Mouse (Mus musculus): ENCODE data around the gene Ccdc155. TPM values are rescaled to one million over a fixed set of nuclear protein-coding genes. Genes with fewer than 3 reads are reported as not detected.

Gene Ccdc155
- polyA plus RNA-seq, 1 experiment from 2014 or later: 0.86 TPM

DNA sequence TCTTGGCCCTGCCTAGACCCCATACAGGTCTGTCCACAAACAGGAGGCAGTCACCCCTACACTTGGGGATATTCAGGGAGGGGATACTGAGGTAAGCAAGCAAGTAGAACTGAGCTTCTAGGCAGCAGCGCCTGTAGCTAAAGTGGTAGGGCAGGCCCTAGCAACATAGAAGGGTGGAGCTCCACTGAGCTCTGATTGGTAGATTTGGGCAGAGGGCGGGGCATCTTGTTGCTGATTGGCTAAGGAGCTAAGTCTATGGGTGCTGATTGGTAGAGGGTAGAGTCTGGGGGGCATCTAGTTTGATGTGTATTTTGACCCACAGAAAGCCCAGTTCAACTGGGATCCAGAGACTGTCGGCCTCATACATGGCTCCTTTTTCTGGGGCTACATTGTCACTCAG is 35.2 kb downstream of the Ccdc155 start:
- Histone ChIP-seq H3K9ac (replicated peaks; ENCODE audit: low read length) (no peak overlapping the region), H3K27me3 (ENCODE audit: insufficient read depth, low read length) (peaks cover 68% of the 10 kb centered on the region), H3K4me1 (ENCODE audit: insufficient read depth, low read length) (0 out of 2 replicates have a peak, but pooled peaks cover under 1% of the 10 kb centered on the region), H3K36me3 (ENCODE audit: insufficient read depth, low read length) (no peaks in the 10 kb centered on the region), H3K27ac (ENCODE audit: low read length) (no peak overlapping the region), H3K4me3 (ENCODE audit: low read length) (no peak overlapping the region), H3K9me3 (ENCODE audit: low read length) (peaks cover 19% of the 10 kb centered on the region), H3K4me2 (replicated peaks; ENCODE audit: low read depth, low read length) (no peak overlapping the region)
- no peak for ATAC-seq (ENCODE audit: low FRiP score, low TSS enrichment)
- WGBS: 91% methylated on average over 3 of the region's 3 CpGs

DNA sequence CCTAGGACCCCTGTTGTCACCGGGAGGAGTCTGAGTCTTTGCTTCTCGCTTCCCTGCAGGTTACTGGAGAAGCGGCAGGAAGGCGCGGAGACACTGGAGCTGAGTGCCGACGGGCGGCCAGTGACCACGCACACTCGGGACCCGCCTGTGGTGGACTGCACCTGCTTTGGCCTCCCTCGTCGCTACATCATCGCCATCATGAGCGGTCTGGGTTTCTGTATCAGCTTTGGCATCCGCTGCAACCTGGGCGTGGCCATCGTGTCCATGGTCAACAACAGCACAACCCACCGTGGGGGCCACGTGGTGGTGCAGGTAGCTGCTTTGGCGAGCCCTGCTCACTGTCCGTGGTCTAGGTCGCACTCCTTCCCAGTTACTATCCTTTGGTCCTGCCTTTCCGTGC is 36.0 kb downstream of the Ccdc155 start:
- WGBS: 5% methylated on average over 24 of the region's 24 CpGs
- Histone ChIP-seq H3K36me3 (ENCODE audit: insufficient read depth, low read length) (no peaks in the 10 kb centered on the region), H3K4me1 (ENCODE audit: insufficient read depth, low read length) (0 out of 2 replicates have a peak, but pooled peaks cover 5% of the 10 kb centered on the region), H3K9me3 (ENCODE audit: low read length) (peaks cover 19% of the 10 kb centered on the region), H3K4me2 (replicated peaks; ENCODE audit: low read depth, low read length) (no peak overlapping the region), H3K27me3 (ENCODE audit: insufficient read depth, low read length) (peaks cover 69% of the 10 kb centered on the region), H3K27ac (ENCODE audit: low read length) (no peak overlapping the region), H3K9ac (replicated peaks; ENCODE audit: low read length) (no peak overlapping the region), H3K4me3 (ENCODE audit: low read length) (peak overlapping the region; percentile 13; the same call in 1 of the 2 replicates)
- 0 out of 2 replicates have a peak, but pooled peaks have one; percentile 35 for ATAC-seq (ENCODE audit: low FRiP score, low TSS enrichment)

DNA sequence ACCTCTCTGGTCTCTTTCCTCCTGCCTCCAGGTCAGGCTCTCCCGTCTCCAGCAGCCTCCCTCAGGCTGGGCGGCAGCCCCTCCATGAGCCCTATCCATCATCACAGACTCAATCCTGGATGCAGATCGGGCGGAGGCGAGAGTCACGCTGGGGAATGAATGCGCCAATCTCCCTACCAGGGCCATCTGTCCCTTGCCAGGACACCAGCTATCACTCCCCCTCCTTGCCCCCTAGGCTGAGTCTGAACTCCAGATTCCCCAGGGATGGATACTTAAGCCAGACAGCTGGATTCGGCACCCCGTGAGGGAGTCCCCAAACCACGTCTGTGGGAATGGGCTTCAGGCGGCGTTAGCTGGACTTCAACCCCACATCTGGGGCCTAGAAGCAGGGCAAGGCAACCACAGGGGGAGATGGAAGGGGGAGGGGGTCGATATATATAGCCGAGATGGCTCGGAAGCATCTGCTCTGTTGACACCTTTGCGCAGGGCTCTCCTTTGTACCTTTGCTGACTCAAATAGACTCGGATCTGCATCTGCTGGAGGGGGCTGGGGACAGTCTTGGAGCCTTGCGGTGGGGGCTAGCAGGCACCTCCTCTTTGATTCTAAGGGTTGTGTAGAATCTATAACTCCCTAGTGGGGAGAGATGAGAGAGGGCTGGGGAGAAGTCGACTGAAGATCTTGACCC is 36.8 kb downstream of the Ccdc155 start:
- 3% methylated on average over 19 of the region's 19 CpGs for WGBS
- H3K4me1 ChIP-seq (ENCODE audit: insufficient read depth, low read length): 0 out of 2 replicates have a peak, but pooled peaks cover 5% of the 10 kb centered on the region
- no peak overlapping the region for H3K4me2 ChIP-seq (replicated peaks; ENCODE audit: low read depth, low read length)
- H3K27me3 ChIP-seq (ENCODE audit: insufficient read depth, low read length): peaks cover 76% of the 10 kb centered on the region
- no peak overlapping the region for H3K4me3 ChIP-seq (ENCODE audit: low read length)
- no peak overlapping the region for H3K27ac ChIP-seq (ENCODE audit: low read length)
- no peak for ATAC-seq (ENCODE audit: low FRiP score, low TSS enrichment)
- H3K36me3 ChIP-seq (ENCODE audit: insufficient read depth, low read length): no peaks in the 10 kb centered on the region
- H3K9ac ChIP-seq (replicated peaks; ENCODE audit: low read length): no peak overlapping the region
- H3K9me3 ChIP-seq (ENCODE audit: low read length): peaks cover 19% of the 10 kb centered on the region

DNA sequence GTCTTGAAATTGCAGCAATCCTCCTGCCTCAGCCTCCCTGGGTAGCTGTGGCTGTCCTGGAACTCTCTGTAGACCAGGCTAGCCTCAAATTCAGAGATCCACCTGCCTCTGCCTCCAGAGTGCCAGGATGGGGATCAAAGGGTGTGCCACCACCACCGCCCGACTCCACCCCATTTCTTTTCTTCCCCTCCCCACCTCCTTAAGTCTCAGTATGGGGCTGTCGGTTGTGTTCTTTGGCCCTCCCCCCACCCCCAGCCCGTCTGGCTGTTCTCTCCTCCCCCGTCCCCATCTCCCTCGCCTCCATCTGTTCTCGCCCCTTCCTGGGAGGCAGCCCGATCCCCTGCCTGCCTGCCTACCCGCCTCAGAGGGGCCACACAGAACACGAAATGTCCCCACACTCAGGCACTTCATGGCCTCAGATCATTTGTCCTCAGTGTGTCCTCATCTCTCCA is 37.7 kb downstream of the Ccdc155 start:
- H3K27me3 ChIP-seq (ENCODE audit: insufficient read depth, low read length): peaks cover 73% of the 10 kb centered on the region
- H3K4me2 ChIP-seq (replicated peaks; ENCODE audit: low read depth, low read length): no peak overlapping the region
- no peak overlapping the region for H3K9ac ChIP-seq (replicated peaks; ENCODE audit: low read length)
- no peak overlapping the region for H3K4me3 ChIP-seq (ENCODE audit: low read length)
- no peak for ATAC-seq (ENCODE audit: low FRiP score, low TSS enrichment)
- H3K27ac ChIP-seq (ENCODE audit: low read length): no peak overlapping the region
- H3K4me1 ChIP-seq (ENCODE audit: insufficient read depth, low read length): peaks cover 9% of the 10 kb centered on the region
- peaks cover 19% of the 10 kb centered on the region for H3K9me3 ChIP-seq (ENCODE audit: low read length)
- WGBS: 23% methylated on average over 9 of the region's 10 CpGs
- H3K36me3 ChIP-seq (ENCODE audit: insufficient read depth, low read length): no peaks in the 10 kb centered on the region

DNA sequence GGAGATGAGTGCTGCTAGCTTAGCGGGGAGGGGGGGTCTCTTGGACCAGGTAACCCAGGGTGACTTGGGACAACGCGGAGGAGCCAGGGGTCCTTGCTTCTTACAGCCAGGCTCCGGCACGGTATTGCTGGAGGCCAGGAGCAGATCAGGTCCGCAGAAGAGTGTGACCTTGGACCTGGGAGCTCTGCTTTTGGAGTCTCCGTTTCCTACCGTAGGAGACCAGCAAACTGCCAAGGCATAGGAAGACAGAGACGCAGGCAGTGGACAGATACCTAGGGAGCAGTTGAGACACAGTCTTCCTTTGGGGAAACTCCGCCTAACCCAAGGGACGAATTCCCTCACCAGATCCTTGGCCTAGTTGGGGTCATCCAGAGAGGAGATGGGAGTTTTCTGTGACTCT is 39.0 kb downstream of the Ccdc155 start:
- H3K36me3 ChIP-seq (ENCODE audit: insufficient read depth, low read length): 0 out of 2 replicates have a peak, but pooled peaks cover 1% of the 10 kb centered on the region
- peaks cover 19% of the 10 kb centered on the region for H3K9me3 ChIP-seq (ENCODE audit: low read length)
- no peak overlapping the region for H3K27ac ChIP-seq (ENCODE audit: low read length)
- H3K4me2 ChIP-seq (replicated peaks; ENCODE audit: low read depth, low read length): no peak overlapping the region
- H3K4me1 ChIP-seq (ENCODE audit: insufficient read depth, low read length): peaks cover 9% of the 10 kb centered on the region
- no peak overlapping the region for H3K9ac ChIP-seq (replicated peaks; ENCODE audit: low read length)
- WGBS: 50% methylated on average over 11 of the region's 11 CpGs
- peaks cover 69% of the 10 kb centered on the region for H3K27me3 ChIP-seq (ENCODE audit: insufficient read depth, low read length)
- no peak for ATAC-seq (ENCODE audit: low FRiP score, low TSS enrichment)
- H3K4me3 ChIP-seq (ENCODE audit: low read length): no peak overlapping the region

DNA sequence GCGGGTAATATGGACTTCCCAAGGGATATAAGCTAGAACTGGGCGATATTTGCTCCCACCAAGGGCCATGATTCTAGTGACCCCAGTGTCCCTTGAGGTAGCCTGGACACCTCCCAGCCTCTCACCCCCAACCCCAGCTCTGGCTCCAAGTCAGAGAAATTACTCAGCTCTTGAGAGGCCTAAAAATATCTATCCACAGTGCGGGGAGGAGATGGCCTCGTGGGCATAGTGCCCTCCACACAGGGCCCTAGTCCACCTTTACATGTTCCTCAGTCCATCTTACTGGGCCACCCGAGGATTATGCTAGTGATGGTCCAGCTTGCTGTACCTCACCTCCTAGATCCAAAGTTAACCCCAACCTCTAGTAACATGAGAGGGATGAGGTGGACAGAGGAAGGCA is 39.9 kb downstream of the Ccdc155 start:
- Histone ChIP-seq H3K4me3 (ENCODE audit: low read length) (no peak overlapping the region), H3K27me3 (ENCODE audit: insufficient read depth, low read length) (peaks cover 69% of the 10 kb centered on the region), H3K9me3 (ENCODE audit: low read length) (peaks cover 12% of the 10 kb centered on the region), H3K9ac (replicated peaks; ENCODE audit: low read length) (no peak overlapping the region), H3K36me3 (ENCODE audit: insufficient read depth, low read length) (peaks cover 9% of the 10 kb centered on the region; the same call in 1 of the 2 replicates), H3K27ac (ENCODE audit: low read length) (no peak overlapping the region), H3K4me2 (replicated peaks; ENCODE audit: low read depth, low read length) (no peak overlapping the region), H3K4me1 (ENCODE audit: insufficient read depth, low read length) (peaks cover 9% of the 10 kb centered on the region)
- WGBS: 60% methylated on average over 5 of the region's 5 CpGs
- no peak for ATAC-seq (ENCODE audit: low FRiP score, low TSS enrichment)

DNA sequence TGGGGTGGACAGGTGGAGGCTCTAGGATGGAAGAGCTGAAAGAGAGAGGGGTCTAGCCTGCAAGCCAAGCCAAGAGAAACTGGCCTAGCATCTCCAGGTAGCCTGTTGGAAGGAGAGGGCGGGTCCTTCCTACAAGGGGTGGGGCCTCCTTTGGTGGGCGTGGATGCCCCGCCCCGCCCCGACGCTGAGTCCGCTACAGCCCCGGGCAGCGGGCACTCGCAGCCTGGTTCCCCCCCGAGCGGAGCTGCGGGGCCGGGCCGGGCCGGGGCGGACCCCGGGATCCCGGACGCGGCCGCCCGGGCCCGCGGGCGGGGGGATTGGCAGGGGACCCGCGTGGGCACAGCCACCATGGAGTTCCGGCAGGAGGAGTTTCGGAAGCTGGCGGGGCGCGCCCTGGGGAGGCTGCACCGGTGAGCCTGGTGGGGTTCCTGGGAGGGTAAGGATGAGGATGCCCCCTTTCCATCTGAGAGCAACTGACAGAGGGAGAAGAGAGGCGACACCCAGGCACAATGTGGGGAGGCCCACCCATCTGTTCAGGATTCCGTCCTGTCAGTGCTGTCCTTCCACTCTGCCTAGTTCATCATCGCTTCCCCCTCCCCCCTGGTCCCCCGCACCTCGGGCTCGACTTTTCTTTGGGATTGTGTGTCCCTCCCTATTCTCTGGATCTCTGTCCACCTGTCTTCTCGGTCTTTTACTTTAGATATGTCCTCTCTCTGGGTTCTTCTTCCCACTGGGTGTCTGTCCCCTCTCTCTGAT is 40.8 kb downstream of the Ccdc155 start, which contains the start of gene Slc17a7:
Slc17a7 (plus strand) TSS at position 215 of the 756 bp plus-strand sequence.
- Histone ChIP-seq H3K9me3 (ENCODE audit: low read length) (peaks cover 3% of the 10 kb centered on the region), H3K4me2 (replicated peaks; ENCODE audit: low read depth, low read length) (peak within 1 kb of the TSS; percentile 78), H3K27ac (ENCODE audit: low read length) (no peak within 1 kb of the TSS), H3K36me3 (ENCODE audit: insufficient read depth, low read length) (peaks cover 18% of the 10 kb centered on the region), H3K9ac (replicated peaks; ENCODE audit: low read length) (peak within 1 kb of the TSS; percentile 60; the same call in 1 of the 2 replicates), H3K27me3 (ENCODE audit: insufficient read depth, low read length) (peaks cover 62% of the 10 kb centered on the region), H3K4me3 (ENCODE audit: low read length) (peak within 1 kb of the TSS; percentile 56), H3K4me1 (ENCODE audit: insufficient read depth, low read length) (peaks cover 9% of the 10 kb centered on the region)
- ATAC-seq (ENCODE audit: low FRiP score, low TSS enrichment): peak; percentile 25; the same call in 1 of the 2 replicates
- 1% methylated on average over 41 of the region's 41 CpGs for WGBS

DNA sequence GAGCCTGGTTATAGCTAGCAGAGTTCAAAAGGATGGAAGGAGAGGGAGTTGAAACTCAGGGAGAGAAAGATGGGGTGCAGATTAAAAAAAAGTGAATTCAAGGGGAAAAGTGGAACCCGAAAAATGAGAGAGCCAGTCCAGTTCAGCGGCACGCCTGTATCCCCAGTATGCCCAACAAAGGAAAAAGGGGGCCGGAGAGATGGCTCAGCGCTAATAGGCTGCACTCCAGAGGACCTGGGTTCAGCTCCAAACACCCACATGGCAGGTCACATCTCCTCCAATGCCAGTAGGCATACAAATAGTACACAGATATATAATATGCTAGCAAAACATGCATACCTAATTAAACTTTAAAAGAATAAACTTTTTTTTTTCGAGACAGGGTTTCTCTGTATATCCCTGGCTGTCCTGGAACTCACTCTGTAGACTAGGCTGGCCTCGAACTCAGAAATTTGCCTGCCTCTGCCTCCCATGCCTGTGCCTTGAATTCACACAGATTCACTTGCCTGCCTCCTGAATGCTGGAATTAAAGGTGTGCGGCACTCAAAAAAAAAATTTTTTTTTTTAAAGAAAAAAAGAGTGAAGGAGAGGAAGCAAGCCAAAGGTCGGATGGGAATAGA is 41.6 kb downstream of the Ccdc155 start:
- peaks cover 19% of the 10 kb centered on the region for H3K36me3 ChIP-seq (ENCODE audit: insufficient read depth, low read length)
- H3K27me3 ChIP-seq (ENCODE audit: insufficient read depth, low read length): peaks cover 54% of the 10 kb centered on the region
- H3K4me2 ChIP-seq (replicated peaks; ENCODE audit: low read depth, low read length): no peak overlapping the region
- H3K4me1 ChIP-seq (ENCODE audit: insufficient read depth, low read length): peaks cover 9% of the 10 kb centered on the region
- H3K4me3 ChIP-seq (ENCODE audit: low read length): no peak overlapping the region
- no peak overlapping the region for H3K27ac ChIP-seq (ENCODE audit: low read length)
- no peak for ATAC-seq (ENCODE audit: low FRiP score, low TSS enrichment)
- no peak overlapping the region for H3K9ac ChIP-seq (replicated peaks; ENCODE audit: low read length)
- 77% methylated on average over 9 of the region's 9 CpGs for WGBS
- no peaks in the 10 kb centered on the region for H3K9me3 ChIP-seq (ENCODE audit: low read length)

DNA sequence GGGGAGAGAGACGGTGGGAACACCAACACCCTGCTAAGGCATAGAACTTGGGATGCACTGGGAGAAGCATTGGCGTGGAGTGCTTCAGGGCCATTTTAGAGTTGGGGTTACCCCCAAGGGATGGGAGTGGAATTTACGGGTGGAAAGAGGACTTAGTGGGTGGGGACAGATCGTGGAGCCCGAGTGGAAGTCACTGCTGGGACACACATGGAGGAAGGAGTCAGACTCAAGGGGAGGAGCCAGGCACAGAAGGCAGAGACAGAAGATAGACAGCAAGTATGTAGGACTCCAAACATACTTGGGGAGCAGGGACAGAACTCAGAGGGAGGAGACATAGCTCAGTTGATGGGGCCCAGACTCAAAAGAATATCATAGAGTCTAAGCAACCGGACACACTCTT is 42.1 kb downstream of the Ccdc155 start:
- Histone ChIP-seq H3K4me3 (ENCODE audit: low read length) (peak overlapping the region; percentile 48), H3K9me3 (ENCODE audit: low read length) (no peaks in the 10 kb centered on the region), H3K36me3 (ENCODE audit: insufficient read depth, low read length) (peaks cover 19% of the 10 kb centered on the region), H3K27ac (ENCODE audit: low read length) (no peak overlapping the region), H3K9ac (replicated peaks; ENCODE audit: low read length) (peak overlapping the region; percentile 54; the same call in 1 of the 2 replicates), H3K4me2 (replicated peaks; ENCODE audit: low read depth, low read length) (peak overlapping the region; percentile 86), H3K4me1 (ENCODE audit: insufficient read depth, low read length) (peaks cover 9% of the 10 kb centered on the region), H3K27me3 (ENCODE audit: insufficient read depth, low read length) (peaks cover 48% of the 10 kb centered on the region)
- WGBS: 25% methylated on average over 6 of the region's 6 CpGs
- no peak; the same call in 1 of the 2 replicates for ATAC-seq (ENCODE audit: low FRiP score, low TSS enrichment)
